Mouse (Mus musculus) kidney, adult 2 months (tissue): ENCODE data around the gene Sf3a1. TPM values are rescaled to one million over a fixed set of nuclear protein-coding genes. Genes with fewer than 3 reads are reported as not detected.

Experiments used
- DNase-seq: peaks from one replicate; pipeline ENCODE4 v3.0.0; 2021
- H3K27ac ChIP-seq: fragments of 200-500 bp; 2 replicates; pipeline ENCODE4 v1.5.1; 2012; ENCODE audit warnings: low read depth, low read length, control low read depth, inconsistent platforms; ENCODE audit not compliant: insufficient read depth
- H3K27me3 ChIP-seq: fragments of 200-500 bp; replicated peaks from 2 replicates; pipeline ENCODE4 v1.6.1; 2012; ENCODE audit warnings: mild to moderate bottlenecking, moderate library complexity, low read length, inconsistent platforms; ENCODE audit not compliant: control insufficient read depth, insufficient read depth
- H3K36me3 ChIP-seq: fragments of 200-500 bp; 2 replicates; pipeline ENCODE4 v1.6.1; 2012; ENCODE audit warnings: mild to moderate bottlenecking, moderate library complexity, low read length, inconsistent platforms; ENCODE audit not compliant: control insufficient read depth, insufficient read depth
- H3K4me1 ChIP-seq: fragments of 200-500 bp; 2 replicates; pipeline ENCODE4 v1.6.1; 2011; ENCODE audit warnings: low read length; ENCODE audit not compliant: control insufficient read depth, insufficient read depth
- H3K4me3 ChIP-seq: fragments of 200-500 bp; 2 replicates; pipeline ENCODE4 v1.5.1; 2011; ENCODE audit warnings: mild to moderate bottlenecking, low read depth, low read length, control low read depth; ENCODE audit not compliant: insufficient read depth
- CTCF ChIP-seq: fragments of 200-500 bp; conservative IDR thresholded peaks from 2 replicates; pipeline ENCODE4 v1.5.1; 2011; ENCODE audit warnings: low read depth, mild to moderate bottlenecking, control low read depth, low read length, moderate library complexity, mixed read lengths; ENCODE audit not compliant: insufficient read depth, insufficient read length
- POLR2A ChIP-seq: fragments of 200-500 bp; IDR thresholded peaks from one replicate; pipeline ENCODE4 v1.6.1; 2011; ENCODE audit warnings: low read depth, low read length, control low read depth
- WGBS: fragments of 180-500 bp; shearing (Covaris S2); methylation state at CpG from one replicate; pipeline ENCODE4 v1.1.7; 2018; 5-methylcytosine and 5-hydroxymethylcytosine counted together
- polyA plus RNA-seq: library from polyadenylated mRNA; depleted of rRNA; stranded (reverse); fragments of >200 nt; gene quantifications from 2 replicates; pipeline ENCODE4 v1.2.3, GENCODE M21; 2012

Sf3a1 gene
- polyA plus RNA-seq, 1 experiment: 21.0 TPM

GRCm38 (mm10) chr11:4196636-4197035, 36.5 kb downstream of the Sf3a1 start:
- Histone ChIP-seq H3K4me1 (peaks cover 65% of the 10 kb centered on the region), H3K4me3 (no peak overlapping the region), H3K27ac (peak overlapping the region; percentile 97), H3K27me3 (no peaks in the 10 kb centered on the region), H3K36me3 (no peaks in the 10 kb centered on the region)
- TF ChIP-seq POLR2A (no peak), CTCF (no peak)
- DNase-seq: peak; percentile 90
- 29% methylated on average over 8 of the region's 8 CpGs for WGBS

GRCm38 (mm10) chr11:4197691-4198090, 37.5 kb downstream of the Sf3a1 start:
- H3K4me3 ChIP-seq: no peak overlapping the region
- peak overlapping the region; percentile 97 for H3K27ac ChIP-seq
- TF ChIP-seq POLR2A (no peak), CTCF (no peak)
- 27% methylated on average over 1 of the region's 1 CpGs for WGBS
- no peaks in the 10 kb centered on the region for H3K27me3 ChIP-seq
- H3K4me1 ChIP-seq: peaks cover 58% of the 10 kb centered on the region
- DNase-seq: peak; percentile 96
- H3K36me3 ChIP-seq: no peaks in the 10 kb centered on the region

GRCm38 (mm10) chr11:4201981-4202700, 42.0 kb downstream of the Sf3a1 start:
- Histone ChIP-seq H3K4me1 (peaks cover 35% of the 10 kb centered on the region), H3K27me3 (no peaks in the 10 kb centered on the region), H3K4me3 (no peak overlapping the region), H3K36me3 (no peaks in the 10 kb centered on the region), H3K27ac (no peak overlapping the region; the same call in 1 of the 2 replicates)
- no peak for DNase-seq
- TF ChIP-seq POLR2A (no peak), CTCF (no peak)
- WGBS: 37% methylated on average over 11 of the region's 11 CpGs

GRCm38 (mm10) chr11:4202995-4203704, 43.0 kb downstream of the Sf3a1 start:
- Histone ChIP-seq H3K4me1 (peaks cover 26% of the 10 kb centered on the region), H3K27ac (peak overlapping the region; percentile 69), H3K4me3 (no peak overlapping the region), H3K36me3 (no peaks in the 10 kb centered on the region), H3K27me3 (no peaks in the 10 kb centered on the region)
- DNase-seq: no peak
- no peak for TF ChIP-seq POLR2A
- TF ChIP-seq CTCF: no peak
- 53% methylated on average over 12 of the region's 12 CpGs for WGBS

- DNase-seq: peak; percentile 93
- Histone ChIP-seq H3K4me3 (no peak overlapping the region), H3K36me3 (no peaks in the 10 kb centered on the region), H3K27ac (peak overlapping the region; percentile 69), H3K27me3 (no peaks in the 10 kb centered on the region), H3K4me1 (peaks cover 23% of the 10 kb centered on the region)
- TF ChIP-seq POLR2A (no peak), CTCF (no peak)
- 3% methylated on average over 2 of the region's 2 CpGs for WGBS
Observed at GRCm38 (mm10) chr11:4203705-4204074, 43.5 kb downstream of the Sf3a1 start.

- TF ChIP-seq POLR2A: no peak
- Histone ChIP-seq H3K4me3 (no peak overlapping the region), H3K36me3 (no peaks in the 10 kb centered on the region), H3K27me3 (no peaks in the 10 kb centered on the region), H3K27ac (peak overlapping the region; percentile 7; the same call in 1 of the 2 replicates), H3K4me1 (peaks cover 21% of the 10 kb centered on the region)
- 50% methylated on average over 5 of the region's 5 CpGs for WGBS
- no peak for DNase-seq
Observed at GRCm38 (mm10) chr11:4205097-4205655, 45.0 kb downstream of the Sf3a1 start.

- 69% methylated on average over 7 of the region's 7 CpGs for WGBS
Observed at GRCm38 (mm10) chr11:4205951-4206350, 45.8 kb downstream of the Sf3a1 start.

More at GRCm38 (mm10) chr11:4205951-4206350, 45.8 kb downstream of the Sf3a1 start:
- H3K4me1 ChIP-seq: peaks cover 24% of the 10 kb centered on the region
- no peak overlapping the region for H3K27ac ChIP-seq
- TF ChIP-seq POLR2A: no peak
- no peak for TF ChIP-seq CTCF
- no peak overlapping the region for H3K4me3 ChIP-seq
- no peaks in the 10 kb centered on the region for H3K36me3 ChIP-seq
- DNase-seq: no peak
- H3K27me3 ChIP-seq: no peaks in the 10 kb centered on the region
